8 mouse cellular contexts compared by ENCODE assay signal in the genomic region with DNA sequence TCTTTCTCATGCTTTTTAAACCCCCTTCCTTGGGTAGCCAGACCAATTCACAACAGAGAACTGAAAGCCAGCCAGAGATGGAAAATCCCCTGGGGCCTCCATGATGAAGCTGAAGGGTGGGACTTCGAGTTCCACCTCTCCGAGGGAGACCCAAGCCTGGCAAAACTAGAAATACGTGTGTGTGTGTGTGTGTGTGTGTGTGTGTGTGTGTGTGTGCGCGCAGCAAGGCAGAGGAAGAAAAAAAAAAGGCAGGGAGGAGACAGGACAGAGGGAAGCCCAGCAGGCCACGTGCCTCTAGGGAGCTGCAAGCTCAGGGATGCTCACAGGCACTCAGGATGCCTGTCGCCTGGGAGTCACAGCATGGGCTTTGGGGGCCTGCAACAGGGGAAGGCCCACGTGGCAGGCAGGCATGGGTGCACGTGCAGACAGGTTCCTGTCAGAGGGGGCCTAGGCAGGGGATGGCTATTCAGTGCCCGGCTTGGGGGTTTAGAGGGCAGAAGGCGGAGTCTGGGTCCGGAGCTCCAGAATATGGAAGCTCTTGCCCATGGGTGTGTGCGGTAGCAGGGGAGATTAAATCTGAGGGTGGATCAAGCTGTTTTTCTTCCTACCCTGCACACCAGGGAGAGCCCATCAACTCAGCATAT. TPM values are rescaled to one million over a fixed set of nuclear protein-coding genes. Genes with fewer than 3 reads are reported as not detected.
A peak's percentile ranks its signal among the peaks of the same experiment; 100 is the strongest.
DNase-seq lines count a peak whose midpoint lies in the region; ATAC-seq lines count a peak whose summit lies in the region.

No protein-coding gene starts in this region.

- no peaks in the 10 kb centered on the region for H3K9me3 ChIP-seq in heart, embryonic 11.5 days (replicated peaks; ENCODE audit: control insufficient read depth, low read length)
- H3K9me3 ChIP-seq in limb, embryonic 12.5 days, result no peaks in the 10 kb centered on the region
- no peaks in the 10 kb centered on the region for H3K9me3 ChIP-seq in neural tube, embryonic 11.5 days (ENCODE audit: control insufficient read depth, low read length)

- WGBS in heart, embryonic 11.5 days (ENCODE audit: insufficient replicate concordance), result 9% methylated on average over 13 of the region's 13 CpGs
- 8% methylated on average over 13 of the region's 13 CpGs for WGBS in limb, embryonic 12.5 days
- 9% methylated on average over 13 of the region's 13 CpGs for WGBS in neural tube, embryonic 11.5 days

- DNase-seq in adrenal gland, adult (ENCODE audit: inconsistent age in 2 of 2, low spot score in 1 of 2), result peak; percentile 61 to 74
- no peak for DNase-seq in adrenal gland, adult 2 months
- peak; percentile 5 for DNase-seq in ovary, adult 18-20 months (ENCODE audit: low spot score)
- DNase-seq in ovary, postnatal 14 days (ENCODE audit: low spot score), result no peak
- peak; percentile 55 for DNase-seq in neural tube, embryonic 11.5 days (ENCODE audit: low spot score)

- peak overlapping the region; percentile 72 for H3K4me2 ChIP-seq in heart, embryonic 11.5 days
- H3K4me2 ChIP-seq in limb, embryonic 12.5 days, result peak overlapping the region; percentile 74
- H3K4me2 ChIP-seq in neural tube, embryonic 11.5 days (ENCODE audit: low read depth), result peak overlapping the region; percentile 68

- H3K4me3 ChIP-seq in heart, embryonic 11.5 days (ENCODE audit: low read depth, low read length), result peak overlapping the region; percentile 35
- peak overlapping the region; percentile 48 for H3K4me3 ChIP-seq in limb, embryonic 12.5 days (replicated peaks)
- peak overlapping the region; percentile 34 for H3K4me3 ChIP-seq in neural tube, embryonic 11.5 days (ENCODE audit: low read depth, low read length)

- H3K9ac ChIP-seq in heart, embryonic 11.5 days (ENCODE audit: low read depth, low read length), result peak overlapping the region; percentile 76
- H3K9ac ChIP-seq in limb, embryonic 12.5 days (replicated peaks), result peak overlapping the region; percentile 77
- H3K9ac ChIP-seq in neural tube, embryonic 11.5 days (ENCODE audit: low read length), result peak overlapping the region; percentile 79

- no peak for ATAC-seq in heart, embryonic 11.5 days (replicated peaks; ENCODE audit: insufficient number of reproducible peaks, low FRiP score, low TSS enrichment)
- no peak for ATAC-seq in limb, embryonic 12.5 days (ENCODE audit: insufficient number of reproducible peaks, insufficient read depth, low FRiP score, low TSS enrichment, low read depth)
- no peak for ATAC-seq in neural tube, embryonic 11.5 days (ENCODE audit: insufficient read depth, low FRiP score, low TSS enrichment)
- no peak for ATAC-seq in megakaryocyte-erythroid progenitor cell, adult 5-6 weeks (replicated peaks; ENCODE audit: low FRiP score, low TSS enrichment, poor library complexity, severe bottlenecking)

- H3K36me3 ChIP-seq in heart, embryonic 11.5 days (ENCODE audit: control insufficient read depth, insufficient read depth, low read length), result peaks cover 9% of the 10 kb centered on the region; the same call in 1 of the 2 replicates
- peaks cover 28% of the 10 kb centered on the region for H3K36me3 ChIP-seq in limb, embryonic 12.5 days
- H3K36me3 ChIP-seq in neural tube, embryonic 11.5 days (ENCODE audit: control insufficient read depth, insufficient read depth, low read length), result peaks cover 4% of the 10 kb centered on the region; the same call in 1 of the 2 replicates

- H3K27ac ChIP-seq in heart, embryonic 11.5 days (ENCODE audit: low read depth, low read length), result peak overlapping the region; percentile 92
- H3K27ac ChIP-seq in limb, embryonic 12.5 days, result peak overlapping the region; percentile 92
- H3K27ac ChIP-seq in neural tube, embryonic 11.5 days (ENCODE audit: low read depth, low read length), result peak overlapping the region; percentile 80

- H3K27me3 ChIP-seq in heart, embryonic 11.5 days (ENCODE audit: control insufficient read depth, insufficient read depth, low read length), result no peaks in the 10 kb centered on the region
- no peaks in the 10 kb centered on the region for H3K27me3 ChIP-seq in limb, embryonic 12.5 days
- H3K27me3 ChIP-seq in neural tube, embryonic 11.5 days (ENCODE audit: control insufficient read depth, insufficient read depth, low read length), result no peaks in the 10 kb centered on the region

- peaks cover 70% of the 10 kb centered on the region for H3K4me1 ChIP-seq in heart, embryonic 11.5 days (ENCODE audit: control insufficient read depth, insufficient read depth, low read length)
- H3K4me1 ChIP-seq in limb, embryonic 12.5 days (replicated peaks), result peaks cover 71% of the 10 kb centered on the region
- peaks cover 32% of the 10 kb centered on the region for H3K4me1 ChIP-seq in neural tube, embryonic 11.5 days (ENCODE audit: control insufficient read depth, insufficient read depth, low read length)

RNA-seq across cellular contexts. Expression of gene Pnma1, which starts 28.0 kb away (rescaled TPM):
- under 1 TPM; 0.28 to 0.43 TPM for total RNA-seq in adrenal gland, adult 2 months (2021)
- polyA plus RNA-seq in adrenal gland, adult 2 months (2012; rRNA removed), result 0.15 TPM in 1 of 2 replicates, not detected in the other
- polyA plus RNA-seq in heart, embryonic 11.5 days (2014; fragmentation: Nextera tagmentation; extraction: Ambion mirVana), result 0.50 and 0.62 TPM in 2 replicates
- 1.2 and 1.3 TPM in 2 replicates for polyA plus RNA-seq in limb, embryonic 12.5 days (2016; fragmentation: Nextera tagmentation; extraction: Ambion mirVana)
- polyA plus RNA-seq in neural tube, embryonic 11.5 days (2014; fragmentation: Nextera tagmentation; extraction: Ambion mirVana), result 1.6 and 2.5 TPM in 2 replicates
- not detected in 2 replicates for total RNA-seq in megakaryocyte-erythroid progenitor cell, adult 5-6 weeks (2014; fragmentation: Nextera tagmentation)
- total RNA-seq in megakaryocyte-erythroid progenitor cell, adult 5-6 weeks (2017), result 1.2 TPM in 1 of 2 replicates, not detected in the other

RNA-seq across cellular contexts. Expression of gene Elmsan1, which starts 42.4 kb away (rescaled TPM):
- total RNA-seq in adrenal gland, adult 2 months (2021), result 10 to 100 TPM; 17.0 to 22.7 TPM
- polyA plus RNA-seq in adrenal gland, adult 2 months (2012; rRNA removed), result 14.4 and 20.4 TPM in 2 replicates
- polyA plus RNA-seq in heart, embryonic 11.5 days (2014; fragmentation: Nextera tagmentation; extraction: Ambion mirVana), result 5.9 and 7.1 TPM in 2 replicates
- polyA plus RNA-seq in limb, embryonic 12.5 days (2016; fragmentation: Nextera tagmentation; extraction: Ambion mirVana), result 7.0 and 8.6 TPM in 2 replicates
- polyA plus RNA-seq in neural tube, embryonic 11.5 days (2014; fragmentation: Nextera tagmentation; extraction: Ambion mirVana), result 4.4 and 5.9 TPM in 2 replicates
- total RNA-seq in megakaryocyte-erythroid progenitor cell, adult 5-6 weeks (2014; fragmentation: Nextera tagmentation), result 29.6 and 42.1 TPM in 2 replicates
- 12.9 and 13.2 TPM in 2 replicates for total RNA-seq in megakaryocyte-erythroid progenitor cell, adult 5-6 weeks (2017)

Comparison
In these comparisons a context has a peak if more than half of its experiments do, and no peak if none do; other contexts are left out.
1. DNase-seq: peak in adrenal gland, adult (2 of 2), ovary, adult 18-20 months (single experiment) and neural tube, embryonic 11.5 days (single experiment); none in adrenal gland, adult 2 months (single experiment) and ovary, postnatal 14 days (single experiment).
2. Peak in every context shown above with its lines, with median percentiles within 50 percentile points of each other: H3K27ac ChIP-seq, H3K4me2 ChIP-seq, H3K4me3 ChIP-seq and H3K9ac ChIP-seq.